Mouse (Mus musculus) midbrain, embryonic 14.5 days (tissue): Measurements from ENCODE around the gene Vmn1r167. TPM values are rescaled to one million over a fixed set of nuclear protein-coding genes. Genes with fewer than 3 reads are reported as not detected.
"Not testable (repeated sequence)": the region's sequence is repeated elsewhere in the genome, so short reads cannot be mapped to it uniquely, and the experiment has no call there.

Source experiments
- ATAC-seq: fragments of 200-750 bp; cut with Nextera tagmentation; 2 replicates; pipeline ENCODE4 v1.8.0; 2017; ENCODE audit warnings: moderate number of reproducible peaks, moderate library complexity; ENCODE audit not compliant: low FRiP score, low TSS enrichment
- DNase-seq: peaks from one replicate; pipeline ENCODE4 v3.0.0-alpha.2; 2015
- H3K27ac ChIP-seq: fragments of 300-500 bp; sonication (generic); replicated peaks from 2 replicates; pipeline ENCODE4 v1.5.1; 2014; ENCODE audit warnings: mild to moderate bottlenecking, low read depth, low read length, moderate library complexity
- H3K27me3 ChIP-seq: fragments of 300-500 bp; sonication (generic); 2 replicates; pipeline ENCODE4 v1.6.1; 2014; ENCODE audit warnings: low read length, control low read depth, mixed read lengths; ENCODE audit not compliant: control insufficient read depth, insufficient read depth
- H3K36me3 ChIP-seq: fragments of 300-500 bp; sonication (generic); 2 replicates; pipeline ENCODE4 v1.6.1; 2014; ENCODE audit warnings: low read length, control low read depth; ENCODE audit not compliant: control insufficient read depth, insufficient read depth
- H3K4me1 ChIP-seq: fragments of 300-500 bp; sonication (generic); 2 replicates; pipeline ENCODE4 v1.6.1; 2014; ENCODE audit warnings: mild to moderate bottlenecking, antibody characterized with exemption, low read length, control low read depth; ENCODE audit not compliant: control insufficient read depth, insufficient read depth
- H3K4me2 ChIP-seq: fragments of 300-500 bp; sonication (generic); 2 replicates; pipeline ENCODE4 v1.6.1; 2014; ENCODE audit warnings: mild to moderate bottlenecking, low read length, moderate library complexity
- H3K4me3 ChIP-seq: fragments of 300-500 bp; sonication (generic); replicated peaks from 2 replicates; pipeline ENCODE4 v1.5.1; 2014; ENCODE audit warnings: low read depth, low read length
- H3K9ac ChIP-seq: fragments of 300-500 bp; sonication (generic); replicated peaks from 2 replicates; pipeline ENCODE4 v1.6.1; 2014; ENCODE audit warnings: mild to moderate bottlenecking, low read length, moderate library complexity
- H3K9me3 ChIP-seq: fragments of 300-500 bp; sonication (generic); 2 replicates; pipeline ENCODE4 v1.6.1; 2016; ENCODE audit warnings: low read length, control low read depth, mixed read lengths; ENCODE audit not compliant: control insufficient read depth
- WGBS: fragments of 180-500 bp; shearing (Covaris S2); extraction: QIAGEN DNeasy Blood & Tissue Kit; methylation state at CpG from one replicate; pipeline ENCODE4 v1.1.7; 2014; 5-methylcytosine and 5-hydroxymethylcytosine counted together
- polyA plus RNA-seq: library from polyadenylated mRNA; unstranded; fragments of >200 nt; fragmentation: Nextera tagmentation; extraction: Ambion mirVana; gene quantifications from 2 replicates; pipeline ENCODE4 v1.2.1, GENCODE M21; 2014

Vmn1r167 gene
- polyA plus RNA-seq: not detected in 2 replicates

DNA sequence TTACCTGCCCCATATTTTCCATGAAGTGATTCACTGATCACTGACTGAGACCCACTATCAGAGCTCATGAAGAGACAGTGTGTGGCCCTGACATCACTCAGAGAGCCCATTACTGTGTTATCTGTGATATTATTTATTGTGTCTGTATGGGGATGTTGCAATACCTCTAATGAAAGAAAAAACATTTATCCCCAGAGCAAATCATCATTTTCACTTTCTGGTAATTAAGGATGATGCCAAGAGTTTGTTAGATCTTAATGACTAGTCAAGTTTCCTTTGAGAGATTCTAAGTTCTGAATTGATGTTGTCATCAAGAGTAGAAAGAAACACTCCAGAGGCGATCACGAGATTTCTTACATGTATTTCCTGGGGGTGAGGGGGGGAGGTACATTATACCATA lies at the start of gene Vmn1r167:
TSS of gene Vmn1r167 (minus strand) at position 101 of the 400 bp plus-strand sequence.
- not testable (repeated sequence) for H3K4me3 ChIP-seq, ATAC-seq, H3K9ac ChIP-seq, H3K27ac ChIP-seq, H3K4me2 ChIP-seq, H3K27me3 ChIP-seq, H3K36me3 ChIP-seq, H3K4me1 ChIP-seq, DNase-seq
- peaks cover 13% of the 10 kb centered on the region for H3K9me3 ChIP-seq
- WGBS: 78% methylated on average over 2 of the region's 2 CpGs

DNA sequence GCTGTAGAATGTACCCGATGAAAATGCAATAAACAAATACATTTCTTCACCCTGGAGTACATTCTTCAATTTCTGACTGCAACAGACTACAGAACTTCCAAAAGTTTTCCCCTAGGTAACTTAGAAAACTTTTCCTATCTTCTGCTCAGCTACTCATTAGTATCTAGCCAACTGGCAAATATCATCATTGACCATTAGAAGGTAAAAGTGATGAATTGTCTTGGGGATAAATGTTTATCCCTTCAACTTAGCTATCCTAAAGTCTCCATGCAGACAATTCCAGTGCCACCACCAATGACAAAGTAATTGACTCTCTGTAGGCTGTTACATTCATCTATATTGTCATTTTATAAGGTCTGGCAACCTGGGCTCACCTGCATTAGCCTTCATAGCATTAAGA lies 32.4 kb upstream of the Vmn1r167 start, which contains the start of gene Vmn1r168:
TSS of gene Vmn1r168 (plus strand) at position 301 of the 400 bp plus-strand sequence.
- H3K36me3 ChIP-seq, H3K9ac ChIP-seq, H3K27me3 ChIP-seq, ATAC-seq, DNase-seq, H3K4me1 ChIP-seq, H3K4me2 ChIP-seq, H3K9me3 ChIP-seq, H3K4me3 ChIP-seq, H3K27ac ChIP-seq: not testable (repeated sequence)
- no CpG with 5 or more reads among the region's 1 CpGs for WGBS

DNA sequence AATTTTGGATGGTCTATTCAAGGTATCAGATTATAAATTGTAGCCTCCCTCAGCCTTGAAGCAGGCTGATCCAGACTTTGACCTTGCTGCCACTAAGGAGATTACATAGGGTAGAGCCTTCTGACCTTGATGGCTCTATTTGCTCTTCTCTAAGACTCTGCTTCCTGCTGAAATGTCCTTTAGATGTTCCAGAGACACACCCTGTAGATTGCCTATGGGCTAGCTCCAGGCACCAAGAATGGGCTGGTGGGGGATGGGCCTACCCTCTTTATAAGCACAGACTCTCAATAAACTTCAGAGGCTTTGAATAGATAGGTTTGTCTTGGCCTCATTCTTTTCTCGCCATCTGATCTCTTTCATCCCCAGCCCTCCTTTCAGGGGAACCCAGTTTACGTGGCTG lies 34.1 kb downstream of the Vmn1r167 start:
- not testable (repeated sequence) for DNase-seq
- WGBS: 66% methylated on average over 2 of the region's 2 CpGs

DNA sequence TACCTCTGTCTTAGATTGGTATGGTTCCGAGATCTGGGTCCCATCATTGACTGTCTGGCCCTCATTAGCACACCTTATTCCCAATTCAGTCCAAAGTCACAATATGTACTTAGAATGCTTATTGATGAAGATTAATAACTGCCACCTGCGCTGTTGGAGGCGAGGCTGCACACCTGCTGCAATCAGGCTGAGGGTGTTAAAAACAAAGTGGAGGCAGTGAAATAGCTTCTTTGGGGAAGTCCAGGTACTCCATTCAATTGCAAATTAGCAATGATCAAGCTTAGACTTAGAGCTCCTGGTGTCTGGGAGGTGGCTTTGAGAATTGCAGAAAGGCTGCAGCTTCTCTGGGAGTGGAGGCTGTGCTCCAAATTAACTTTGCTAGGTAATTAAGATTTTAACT lies 36.2 kb downstream of the Vmn1r167 start:
- 62% methylated on average over 3 of the region's 3 CpGs for WGBS
- H3K27ac ChIP-seq, H3K36me3 ChIP-seq, H3K4me3 ChIP-seq, H3K4me1 ChIP-seq, H3K9ac ChIP-seq, ATAC-seq, H3K27me3 ChIP-seq, DNase-seq, H3K4me2 ChIP-seq: not testable (repeated sequence)
- H3K9me3 ChIP-seq: peaks cover 24% of the 10 kb centered on the region

More for the DNA sequence above, 34.1 kb downstream of the Vmn1r167 start:
- H3K4me3 ChIP-seq, ATAC-seq, H3K4me2 ChIP-seq, H3K27ac ChIP-seq, H3K9ac ChIP-seq, H3K27me3 ChIP-seq, H3K4me1 ChIP-seq, H3K36me3 ChIP-seq: not testable (repeated sequence)
- peaks cover 18% of the 10 kb centered on the region for H3K9me3 ChIP-seq

DNA sequence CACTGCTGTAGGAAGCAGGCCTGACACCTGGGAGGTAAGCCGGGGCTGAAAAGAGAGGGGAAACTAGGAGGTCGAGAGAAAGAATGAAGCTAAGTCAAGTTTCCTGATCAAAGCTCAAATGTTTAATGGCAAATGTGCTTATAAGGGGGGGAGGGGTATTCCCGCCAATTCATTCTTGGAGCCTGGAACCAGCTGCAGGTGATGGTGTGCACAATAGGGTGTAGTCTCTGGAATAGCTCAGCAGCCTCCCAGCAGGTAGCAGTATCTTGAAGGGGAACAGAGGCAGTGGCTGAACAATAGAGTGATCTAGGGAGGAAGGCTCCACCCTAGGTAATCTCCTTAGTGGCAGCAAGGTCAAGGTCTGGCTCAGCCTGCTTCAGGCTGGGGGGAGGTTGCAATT lies 36.8 kb downstream of the Vmn1r167 start:
- H3K9me3 ChIP-seq: peaks cover 24% of the 10 kb centered on the region
- H3K27me3 ChIP-seq, H3K9ac ChIP-seq, H3K4me2 ChIP-seq, H3K36me3 ChIP-seq, H3K4me1 ChIP-seq, DNase-seq, H3K27ac ChIP-seq, H3K4me3 ChIP-seq, ATAC-seq: not testable (repeated sequence)
- WGBS: 76% methylated on average over 3 of the region's 3 CpGs

Other genes starting within 250 kb of the Vmn1r167 start
- gene Gm6902, start 228.3 kb downstream of the Vmn1r167 start, polyA plus RNA-seq: not detected in 2 replicates
- gene Nlrp4e, start 206.0 kb downstream of the Vmn1r167 start, polyA plus RNA-seq: not detected in 2 replicates
- not detected in 2 replicates for gene Nlrp5, start 121.3 kb downstream of the Vmn1r167 start, polyA plus RNA-seq
- not detected in 2 replicates for gene Vmn1r168, start 32.5 kb upstream of the Vmn1r167 start, polyA plus RNA-seq
- not detected in 2 replicates for gene Vmn1r169, start 68.3 kb upstream of the Vmn1r167 start, polyA plus RNA-seq
- not detected in 2 replicates for gene Vmn1r170, start 99.0 kb upstream of the Vmn1r167 start, polyA plus RNA-seq
- gene Vmn1r171, start 123.5 kb upstream of the Vmn1r167 start, polyA plus RNA-seq: not detected in 2 replicates
- gene Vmn1r172, start 151.1 kb upstream of the Vmn1r167 start, polyA plus RNA-seq: not detected in 2 replicates
- not detected in 2 replicates for gene Vmn1r173, start 193.5 kb upstream of the Vmn1r167 start, polyA plus RNA-seq
- gene Vmn1r174, start 245.1 kb upstream of the Vmn1r167 start, polyA plus RNA-seq: not detected in 2 replicates